Mouse (Mus musculus) thymus, postnatal 0 days (tissue): ENCODE measurements at regions not wholly inside any gene's neighbourhood (a gene's known extent, or its start where the extent isn't known, plus 50 kb on each side); places are given as distances from the start of the nearest gene placed in this dataset.
"Not testable (repeated sequence)": the region's sequence is repeated elsewhere in the genome, so short reads cannot be mapped to it uniquely, and the experiment has no call there.

Source experiments
- DNase-seq: peaks from one replicate; pipeline ENCODE4 v3.0.0-alpha.2; 2015; ENCODE audit warnings: low spot score

GRCm38 (mm10) chr12:15449484-15449883, 367.2 kb downstream of the Trib2 start:
- no peak for DNase-seq

GRCm38 (mm10) chr12:15416180-15416766, 400.4 kb downstream of the Trib2 start:
- DNase-seq, result no peak

GRCm38 (mm10) chr12:15410419-15410818, 406.3 kb downstream of the Trib2 start:
- DNase-seq, result no peak

- not testable (repeated sequence) for DNase-seq
These were observed 409.1 kb downstream of the Trib2 start for GRCm38 (mm10) chr12:15407577-15407976.

- no peak for DNase-seq
These were observed 424.1 kb downstream of the Trib2 start for GRCm38 (mm10) chr12:15392641-15393040.

GRCm38 (mm10) chr12:15388574-15388973, 428.1 kb downstream of the Trib2 start:
- DNase-seq, result no peak

- DNase-seq, result no peak
These were observed 458.9 kb downstream of the Trib2 start for GRCm38 (mm10) chr12:15357808-15358207.

GRCm38 (mm10) chr12:15320697-15321449, 495.8 kb downstream of the Trib2 start:
- no peak for DNase-seq

- no peak for DNase-seq
These were observed 497.1 kb downstream of the Trib2 start for GRCm38 (mm10) chr12:15319647-15320046.

- DNase-seq, result no peak
These were observed 521.8 kb downstream of the Trib2 start for GRCm38 (mm10) chr12:15294898-15295297.

GRCm38 (mm10) chr12:15262165-15262564, 554.6 kb downstream of the Trib2 start:
- DNase-seq, result no peak

- DNase-seq, result no peak
These were observed 555.1 kb downstream of the Trib2 start for GRCm38 (mm10) chr12:15261604-15262003.

GRCm38 (mm10) chr12:15260907-15261415, 555.8 kb downstream of the Trib2 start:
- DNase-seq, result no peak

GRCm38 (mm10) chr12:15244966-15245365, 571.8 kb downstream of the Trib2 start:
- DNase-seq, result no peak

- DNase-seq, result no peak
These were observed 594.1 kb downstream of the Trib2 start for GRCm38 (mm10) chr12:15222497-15223170.

- DNase-seq, result no peak
These were observed 598.2 kb downstream of the Trib2 start for GRCm38 (mm10) chr12:15218504-15218903.

- no peak for DNase-seq
These were observed 600.5 kb downstream of the Trib2 start for GRCm38 (mm10) chr12:15216180-15216579.

- DNase-seq, result no peak
These were observed 642.2 kb downstream of the Trib2 start for GRCm38 (mm10) chr12:15174411-15175041.

GRCm38 (mm10) chr12:15162605-15163004, 654.1 kb downstream of the Trib2 start:
- no peak for DNase-seq

GRCm38 (mm10) chr12:15161864-15162263, 654.9 kb downstream of the Trib2 start:
- no peak for DNase-seq

- no peak for DNase-seq
These were observed 656.2 kb downstream of the Trib2 start for GRCm38 (mm10) chr12:15160478-15160998.

- no peak for DNase-seq
These were observed 670.3 kb downstream of the Trib2 start for GRCm38 (mm10) chr12:15146398-15146797.
